Mouse (Mus musculus) splenic B cell, adult 2 months (primary cell): ENCODE data around the gene Stc2.

Experiments used
- DNase-seq: peaks from one replicate; pipeline ENCODE4 v3.0.0-alpha.2; 2011; ENCODE audit warnings: low read depth, low spot score
- H3K27me3 ChIP-seq: 2 replicates; pipeline ENCODE4 v1.6.1; 2012; ENCODE audit warnings: mild to moderate bottlenecking, low read length, moderate library complexity, mixed read lengths; ENCODE audit not compliant: control insufficient read depth, poor library complexity, insufficient read depth, severe bottlenecking
- H3K36me3 ChIP-seq: 2 replicates; pipeline ENCODE4 v1.6.1; 2012; ENCODE audit warnings: mild to moderate bottlenecking, low read length, moderate library complexity, mixed read lengths; ENCODE audit not compliant: control insufficient read depth, poor library complexity, insufficient read depth, severe bottlenecking

Stc2 gene

DNA sequence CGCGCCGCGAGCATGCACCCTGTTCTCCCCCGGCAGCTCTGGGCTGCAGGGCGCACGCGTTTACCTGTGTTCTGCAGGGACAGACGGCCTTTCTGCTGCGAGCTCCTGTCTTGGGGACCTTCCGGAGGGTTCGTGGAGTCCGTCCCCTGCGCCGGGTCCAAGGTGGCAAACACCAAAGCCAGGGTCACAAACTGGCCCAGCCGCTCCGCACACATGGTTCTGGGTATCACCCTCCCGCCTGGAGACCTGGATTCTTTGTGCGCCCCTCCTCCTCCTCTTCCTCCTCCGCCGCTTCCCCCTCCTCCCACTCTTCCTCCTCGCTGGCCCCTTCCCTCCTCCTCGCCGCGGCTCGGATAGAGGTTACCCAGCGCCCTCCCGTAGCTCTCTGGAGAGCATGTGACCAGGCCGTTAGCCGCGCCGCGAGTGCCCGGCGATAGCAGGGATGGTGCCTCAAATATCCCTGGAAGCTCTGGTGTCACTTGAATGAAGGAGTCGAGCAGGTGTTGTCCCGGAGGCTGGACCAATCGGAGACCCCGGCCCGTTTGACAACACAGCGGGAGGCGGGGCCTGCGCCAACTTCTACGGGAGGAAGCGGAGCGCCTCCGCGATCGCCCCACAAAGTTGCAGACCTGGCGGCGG lies at the start of gene Stc2:
Gene Stc2, minus strand, starts transcription at position 427 of the 639 bp plus-strand sequence.
- no peak for DNase-seq
- H3K36me3 ChIP-seq: no peaks in the 10 kb centered on the region
- no peaks in the 10 kb centered on the region for H3K27me3 ChIP-seq

DNA sequence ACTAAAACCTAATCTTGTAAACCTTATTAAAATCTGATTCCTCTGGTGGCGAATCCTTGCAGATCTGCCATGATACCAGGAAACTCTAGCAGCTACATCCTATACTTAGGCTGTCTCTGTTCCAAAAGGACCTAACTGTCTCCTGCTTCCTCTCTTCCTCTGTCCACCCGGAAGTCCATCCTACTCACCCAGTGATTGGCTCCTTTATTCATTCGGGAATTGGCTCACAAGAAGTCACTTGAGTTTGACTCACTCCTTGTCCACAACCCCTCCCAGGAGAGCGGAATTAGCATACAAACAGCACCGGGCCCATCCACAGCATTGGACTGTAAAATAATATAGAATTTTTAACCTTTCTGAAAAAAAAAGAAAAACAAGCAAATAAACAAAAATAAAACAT lies 47.2 kb upstream of the Stc2 start:
- no peaks in the 10 kb centered on the region for H3K36me3 ChIP-seq
- DNase-seq: no peak
- no peaks in the 10 kb centered on the region for H3K27me3 ChIP-seq

- H3K27me3 ChIP-seq: no peaks in the 10 kb centered on the region
- DNase-seq: no peak
- H3K36me3 ChIP-seq: no peaks in the 10 kb centered on the region
Observed at GRCm38 (mm10) chr11:31412376-31412775, 42.5 kb upstream of the Stc2 start.

DNA sequence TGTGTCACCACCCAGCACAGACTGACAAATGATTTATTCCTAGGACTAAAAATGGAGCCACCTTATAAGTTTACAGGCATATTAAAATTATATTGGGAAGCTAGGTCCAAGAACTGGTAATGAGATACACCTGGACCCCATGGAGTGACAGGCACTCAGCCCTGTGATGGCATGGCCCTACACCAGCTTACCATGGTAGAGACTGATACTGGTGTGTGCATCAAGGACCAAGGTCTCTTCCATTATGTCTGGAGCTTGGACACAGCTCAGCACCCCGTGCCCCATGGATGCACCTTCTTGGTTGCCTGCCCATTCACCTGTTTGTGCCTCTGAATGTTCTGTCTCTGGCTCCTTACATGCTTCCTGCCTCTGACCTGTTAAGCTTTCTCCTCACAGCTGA lies 36.9 kb upstream of the Stc2 start:
- no peaks in the 10 kb centered on the region for H3K27me3 ChIP-seq
- no peak for DNase-seq
- no peaks in the 10 kb centered on the region for H3K36me3 ChIP-seq

DNA sequence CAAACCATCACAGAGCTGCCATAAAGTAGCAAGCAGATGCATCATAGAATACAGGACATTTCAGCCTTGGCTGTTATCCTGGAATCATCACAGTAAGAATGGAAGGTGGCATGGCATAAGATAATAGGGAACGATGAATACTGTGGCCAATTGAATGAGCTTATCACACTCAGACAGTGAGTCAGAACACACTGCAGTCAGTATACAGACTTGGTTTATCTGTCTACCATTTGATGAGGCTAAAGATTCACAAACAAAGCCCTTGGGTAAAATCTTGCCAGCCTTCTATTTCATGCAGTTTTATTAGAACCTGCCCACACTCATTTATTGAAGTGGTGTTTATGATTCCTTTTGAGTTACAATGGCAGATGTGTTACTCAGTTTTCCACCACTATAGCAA lies 33.2 kb upstream of the Stc2 start:
- H3K27me3 ChIP-seq: no peaks in the 10 kb centered on the region
- H3K36me3 ChIP-seq: no peaks in the 10 kb centered on the region
- DNase-seq: no peak

DNA sequence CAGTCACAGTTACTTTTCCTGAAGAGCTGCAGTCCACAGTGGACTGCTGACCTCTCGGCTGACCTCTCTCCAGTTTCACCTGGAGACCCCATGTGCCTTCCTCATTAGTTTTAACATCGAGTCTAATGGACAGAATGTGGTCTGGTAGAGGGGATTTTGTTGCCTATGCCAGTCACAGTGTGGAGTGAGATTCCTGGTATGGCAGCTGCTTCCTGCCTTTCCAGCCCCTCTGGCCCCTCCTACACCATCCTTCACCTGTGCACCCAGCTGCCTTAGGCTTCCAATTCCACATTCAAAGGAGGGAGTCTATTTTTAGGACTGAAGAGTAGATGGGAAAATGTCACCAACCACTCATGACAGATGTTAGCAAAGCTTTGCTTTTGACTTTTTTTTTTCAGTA lies 28.7 kb upstream of the Stc2 start:
- no peaks in the 10 kb centered on the region for H3K27me3 ChIP-seq
- no peaks in the 10 kb centered on the region for H3K36me3 ChIP-seq
- no peak for DNase-seq

- Histone ChIP-seq H3K36me3 (no peaks in the 10 kb centered on the region), H3K27me3 (no peaks in the 10 kb centered on the region)
- DNase-seq: no peak
Observed at GRCm38 (mm10) chr11:31396638-31397417, 27.0 kb upstream of the Stc2 start.

GRCm38 (mm10) chr11:31394026-31394425 lies 24.2 kb upstream of the Stc2 start:
- no peaks in the 10 kb centered on the region for H3K36me3 ChIP-seq
- H3K27me3 ChIP-seq: no peaks in the 10 kb centered on the region
- no peak for DNase-seq

- H3K27me3 ChIP-seq: no peaks in the 10 kb centered on the region
- H3K36me3 ChIP-seq: no peaks in the 10 kb centered on the region
- DNase-seq: no peak
Observed at GRCm38 (mm10) chr11:31392340-31392739, 22.5 kb upstream of the Stc2 start.

DNA sequence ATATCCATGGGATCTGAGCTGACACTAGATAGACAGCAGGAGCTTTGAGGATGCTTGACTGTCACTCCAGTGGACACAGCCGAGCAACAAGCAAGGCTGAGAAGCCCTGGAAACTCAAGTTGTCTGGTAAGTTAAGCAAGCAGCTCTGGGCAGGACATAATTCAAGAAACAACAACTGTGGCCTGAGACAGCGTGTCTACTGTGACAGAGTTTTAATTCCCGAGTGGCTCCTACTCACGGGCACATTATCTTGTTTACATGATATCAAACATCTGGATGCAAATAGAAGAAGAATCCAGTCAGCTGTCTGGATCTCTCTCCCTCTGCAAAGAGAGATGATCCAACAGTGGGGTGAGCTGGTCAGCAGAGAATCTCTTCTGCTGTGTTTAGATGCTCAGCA lies 19.0 kb upstream of the Stc2 start:
- no peak for DNase-seq

DNA sequence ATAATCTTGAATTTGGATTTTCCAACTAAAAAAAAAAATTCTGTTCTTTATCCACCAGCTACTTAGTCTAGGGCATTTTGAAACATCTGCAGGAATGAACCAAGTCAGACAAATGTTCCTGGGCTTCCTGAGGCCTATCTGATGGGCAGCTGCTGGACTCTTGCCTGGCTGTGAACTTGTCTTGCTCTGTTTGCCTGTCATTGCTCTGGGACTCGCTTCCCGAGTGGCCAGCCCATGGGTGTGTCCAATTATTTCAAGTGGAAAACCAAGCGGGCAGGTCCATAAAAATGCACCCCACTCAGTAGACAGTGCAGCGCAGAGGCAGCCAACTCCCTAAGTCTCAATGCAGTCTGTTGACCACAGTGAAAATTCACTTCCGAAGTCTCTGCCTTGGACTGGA lies 17.7 kb upstream of the Stc2 start:
- DNase-seq: no peak
- Histone ChIP-seq H3K27me3 (no peaks in the 10 kb centered on the region), H3K36me3 (no peaks in the 10 kb centered on the region)

More for the DNA sequence above, 19.0 kb upstream of the Stc2 start:
- no peaks in the 10 kb centered on the region for H3K27me3 ChIP-seq
- no peaks in the 10 kb centered on the region for H3K36me3 ChIP-seq

GRCm38 (mm10) chr11:31386571-31386970 lies 16.7 kb upstream of the Stc2 start:
- Histone ChIP-seq H3K27me3 (no peaks in the 10 kb centered on the region), H3K36me3 (no peaks in the 10 kb centered on the region)
- DNase-seq: no peak

DNA sequence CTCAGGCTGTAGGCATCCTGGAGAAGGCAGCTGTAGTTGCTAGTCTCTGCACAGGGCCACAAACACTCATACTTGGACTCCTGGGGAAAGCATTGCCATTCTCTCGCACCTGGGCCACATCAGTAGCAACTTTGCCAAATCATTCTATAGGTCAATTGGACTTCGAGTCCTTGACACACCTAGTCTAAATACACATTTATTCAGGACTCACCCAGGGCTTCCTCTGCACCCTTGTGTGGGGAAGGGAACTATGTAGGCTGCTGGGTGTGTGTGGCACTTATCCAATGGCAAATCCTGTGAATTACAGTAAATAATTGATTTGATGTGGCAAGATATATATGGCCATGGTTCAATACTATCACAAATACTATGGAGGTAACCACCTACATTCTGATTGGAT lies 14.1 kb upstream of the Stc2 start:
- Histone ChIP-seq H3K27me3 (no peaks in the 10 kb centered on the region), H3K36me3 (no peaks in the 10 kb centered on the region)
- no peak for DNase-seq

DNA sequence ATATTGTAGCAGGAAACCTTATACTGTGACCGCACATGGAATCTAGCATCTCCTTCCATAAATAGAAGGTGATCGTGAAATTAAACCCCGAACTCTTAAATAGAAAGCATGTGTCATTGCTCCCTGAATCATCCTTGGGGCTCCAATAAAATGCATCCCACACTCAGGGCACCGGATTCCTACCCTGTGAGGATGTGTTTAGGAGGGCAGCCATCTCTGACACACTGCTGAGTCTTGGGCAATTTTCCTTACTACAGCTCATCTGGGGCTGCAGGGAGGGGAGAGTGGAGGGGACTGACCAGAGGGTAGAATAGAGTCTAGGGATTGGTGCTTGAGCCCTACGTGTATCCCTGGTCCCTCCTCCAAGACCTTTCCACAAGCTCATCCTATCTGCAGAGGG lies 12.3 kb upstream of the Stc2 start:
- Histone ChIP-seq H3K27me3 (no peaks in the 10 kb centered on the region), H3K36me3 (no peaks in the 10 kb centered on the region)
- DNase-seq: no peak

GRCm38 (mm10) chr11:31373438-31373837 lies 3.6 kb upstream of the Stc2 start:
- H3K36me3 ChIP-seq: no peaks in the 10 kb centered on the region
- no peaks in the 10 kb centered on the region for H3K27me3 ChIP-seq
- DNase-seq: peak; percentile 11
